Mouse (Mus musculus) frontal cortex, adult 2 months (tissue): ENCODE measurements at regions not wholly inside any gene's neighbourhood (a gene's known extent, or its start where the extent isn't known, plus 50 kb on each side); places are given as distances from the start of the nearest gene placed in this dataset.
"Not testable (repeated sequence)": the region's sequence is repeated elsewhere in the genome, so short reads cannot be mapped to it uniquely, and the experiment has no call there.

Experiments used
- DNase-seq, 2 experiments: peaks; one replicate each; pipeline ENCODE4 v3.0.0; 2022; ENCODE audit warnings: low spot score in 1 of 2; ENCODE audit errors: extremely low spot score in 1 of 2

- no peak for DNase-seq
These were observed 670.4 kb upstream of the Cdh12 start for GRCm38 (mm10) chr15:19778651-19779050.

GRCm38 (mm10) chr15:19783883-19784282 lies 665.2 kb upstream of the Cdh12 start:
- no peak for DNase-seq

DNA sequence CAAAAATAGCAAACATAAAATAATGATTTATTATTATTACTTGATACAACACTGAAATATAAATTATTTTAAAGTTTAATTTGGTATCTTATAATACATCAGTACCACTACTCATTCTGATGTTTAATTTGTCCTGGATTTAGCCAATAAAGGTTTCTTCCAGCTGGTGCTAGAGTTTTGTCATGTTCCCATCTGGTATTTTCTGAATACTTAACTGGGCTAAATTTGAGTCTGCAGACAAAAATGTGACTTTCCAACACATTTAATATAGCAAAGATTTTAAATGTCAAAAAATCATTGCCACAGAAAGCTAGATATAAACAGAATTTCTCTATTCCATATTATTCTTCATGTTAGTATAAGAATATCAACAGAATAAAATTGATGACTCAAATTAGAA lies 642.1 kb upstream of the Cdh12 start:
- DNase-seq: peak in 1 of 2 experiments; percentile 45

DNA sequence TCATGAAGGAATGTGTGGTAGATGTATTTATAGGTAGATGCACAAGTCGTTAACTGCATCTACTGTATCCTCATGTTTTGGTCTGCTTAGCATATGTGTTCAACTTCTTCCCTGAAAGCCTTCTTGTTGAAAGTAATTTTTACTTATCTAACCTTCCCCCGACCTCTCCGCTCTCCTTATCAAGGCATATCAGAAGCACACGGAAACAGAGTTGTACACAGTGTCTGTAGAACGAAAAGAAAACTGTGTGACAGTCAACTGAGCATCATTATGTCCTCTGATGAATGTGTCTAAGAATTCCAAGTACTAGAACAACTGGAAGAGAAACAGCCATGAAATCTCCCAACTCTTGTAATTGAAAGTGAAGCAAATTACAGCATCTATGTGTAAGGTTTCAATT lies 635.4 kb upstream of the Cdh12 start:
- no peak for DNase-seq

GRCm38 (mm10) chr15:19856892-19857655 lies 592.0 kb upstream of the Cdh12 start:
- DNase-seq: not testable (repeated sequence)

DNA sequence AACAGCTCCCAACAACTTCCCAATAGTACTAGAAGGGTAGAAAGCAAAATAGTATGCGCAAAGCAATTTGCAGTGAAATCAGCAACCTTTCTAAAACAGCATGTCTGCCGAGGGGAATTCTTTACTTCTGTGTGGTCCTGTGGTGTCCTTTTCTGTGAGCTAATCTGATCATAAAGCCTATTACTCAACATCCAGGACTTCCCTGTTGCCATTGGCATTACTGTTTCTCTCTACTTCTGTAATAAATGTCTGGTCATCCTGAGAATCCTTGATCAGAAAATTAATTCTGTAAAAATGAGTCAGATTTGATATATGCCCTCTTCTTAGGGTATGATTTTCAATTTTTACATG lies 591.4 kb upstream of the Cdh12 start:
- DNase-seq: no peak

GRCm38 (mm10) chr15:19858668-19859067 lies 590.4 kb upstream of the Cdh12 start:
- no peak for DNase-seq

- no peak for DNase-seq
These were observed 585.1 kb upstream of the Cdh12 start for GRCm38 (mm10) chr15:19863979-19864378.

DNA sequence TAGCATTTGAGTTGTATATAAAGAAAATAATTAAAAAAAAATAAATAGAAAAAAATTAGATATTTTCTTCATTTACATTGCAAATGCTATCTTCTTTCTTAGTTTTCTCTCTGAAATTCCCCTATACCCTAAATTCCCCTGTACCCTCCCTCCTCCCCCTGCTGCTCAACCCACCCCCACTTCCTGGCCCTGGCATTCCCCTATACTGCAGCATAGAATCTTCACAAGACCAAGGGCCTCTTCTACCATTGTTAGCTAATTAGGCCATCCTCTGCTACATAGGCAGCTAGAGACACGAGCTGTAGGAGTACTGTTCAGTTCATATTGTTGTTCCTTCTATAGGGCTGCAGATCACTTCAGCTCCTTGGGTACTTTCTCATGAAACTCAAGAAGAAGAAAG lies 582.5 kb upstream of the Cdh12 start:
- no peak for DNase-seq

- DNase-seq: no peak
These were observed 580.0 kb upstream of the Cdh12 start for GRCm38 (mm10) chr15:19869041-19869440.

DNA sequence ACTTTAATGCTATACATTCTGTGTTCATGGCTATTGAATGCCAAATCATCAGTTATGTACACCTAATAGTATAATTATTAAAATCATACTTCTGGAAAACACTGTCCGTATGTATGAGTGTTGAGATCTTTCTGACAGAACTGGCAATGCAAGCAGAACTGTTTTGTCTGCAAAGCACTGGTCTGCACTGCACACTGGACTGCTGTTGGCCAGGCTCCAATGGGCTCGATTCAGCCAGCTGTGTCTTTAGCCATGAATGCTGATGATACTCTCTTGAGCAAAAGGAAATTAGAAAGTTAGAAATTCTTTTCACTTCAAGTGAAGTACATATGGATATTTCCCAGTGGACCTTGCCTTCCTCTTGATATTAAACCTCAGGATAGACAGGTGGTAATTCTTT lies 576.5 kb upstream of the Cdh12 start:
- DNase-seq: no peak
